Mouse (Mus musculus): ENCODE data around the gene Kiz. TPM values are rescaled to one million over a fixed set of nuclear protein-coding genes. Genes with fewer than 3 reads are reported as not detected.

Gene Kiz
- total and polyA plus RNA-seq, 2 experiments from 2014 or later, result 14.2 to 18.0 TPM

GRCm38 (mm10) chr2:146925296-146925695 is 69.6 kb downstream of the Kiz start:
- TF ChIP-seq CTCF (IDR thresholded peaks at IDR 0.05), result no peak
- Histone ChIP-seq H3K4me2 (ENCODE audit: low read depth, low read length, poor library complexity, severe bottlenecking) (no peak overlapping the region), H3K27me3 (ENCODE audit: insufficient read depth, low read length) (no peaks in the 10 kb centered on the region), H3K4me3 (ENCODE audit: low read depth, low read length) (no peak overlapping the region), H3K9me3 (ENCODE audit: low read length) (no peaks in the 10 kb centered on the region), H3K9ac (replicated peaks; ENCODE audit: low read length, poor library complexity, severe bottlenecking) (no peak overlapping the region), H3K36me3 (ENCODE audit: insufficient read depth, low read length) (no peaks in the 10 kb centered on the region), H3K27ac (ENCODE audit: low read depth, low read length) (no peak overlapping the region), H3K4me1 (ENCODE audit: insufficient read depth, low read length) (no peaks in the 10 kb centered on the region)
- WGBS, result 88% methylated on average over 1 of the region's 1 CpGs
- no peak for ATAC-seq (ENCODE audit: low FRiP score)
- DNase-seq (ENCODE audit: low spot score), result no peak

GRCm38 (mm10) chr2:146925846-146926245 is 70.2 kb downstream of the Kiz start:
- ATAC-seq (ENCODE audit: low FRiP score) (no peak), DNase-seq (ENCODE audit: low spot score) (no peak)
- Histone ChIP-seq H3K4me1 (ENCODE audit: insufficient read depth, low read length) (no peaks in the 10 kb centered on the region), H3K9ac (replicated peaks; ENCODE audit: low read length, poor library complexity, severe bottlenecking) (no peak overlapping the region), H3K9me3 (ENCODE audit: low read length) (no peaks in the 10 kb centered on the region), H3K27ac (ENCODE audit: low read depth, low read length) (no peak overlapping the region), H3K4me2 (ENCODE audit: low read depth, low read length, poor library complexity, severe bottlenecking) (no peak overlapping the region), H3K36me3 (ENCODE audit: insufficient read depth, low read length) (no peaks in the 10 kb centered on the region), H3K27me3 (ENCODE audit: insufficient read depth, low read length) (no peaks in the 10 kb centered on the region), H3K4me3 (ENCODE audit: low read depth, low read length) (no peak overlapping the region)
- 92% methylated on average over 4 of the region's 4 CpGs for WGBS
- no peak for TF ChIP-seq CTCF (IDR thresholded peaks at IDR 0.05)

GRCm38 (mm10) chr2:146948223-146948776 is 92.6 kb downstream of the Kiz start:
- no peak for ATAC-seq (ENCODE audit: low FRiP score)
- WGBS, result 13% methylated on average over 8 of the region's 8 CpGs

GRCm38 (mm10) chr2:146956366-146956765 is 100.7 kb downstream of the Kiz start:
- Histone ChIP-seq H3K27ac (ENCODE audit: low read depth, low read length) (no peak overlapping the region), H3K4me3 (ENCODE audit: low read depth, low read length) (no peak overlapping the region), H3K4me2 (ENCODE audit: low read depth, low read length, poor library complexity, severe bottlenecking) (no peak overlapping the region), H3K9me3 (ENCODE audit: low read length) (no peaks in the 10 kb centered on the region), H3K9ac (replicated peaks; ENCODE audit: low read length, poor library complexity, severe bottlenecking) (no peak overlapping the region), H3K27me3 (ENCODE audit: insufficient read depth, low read length) (peaks cover 28% of the 10 kb centered on the region; the same call in 1 of the 2 replicates), H3K4me1 (ENCODE audit: insufficient read depth, low read length) (no peaks in the 10 kb centered on the region), H3K36me3 (ENCODE audit: insufficient read depth, low read length) (no peaks in the 10 kb centered on the region)
- no peak for TF ChIP-seq CTCF (IDR thresholded peaks at IDR 0.05)
- no peak for DNase-seq (ENCODE audit: low spot score)
- no peak for ATAC-seq (ENCODE audit: low FRiP score)
- 35% methylated on average over 6 of the region's 6 CpGs for WGBS

More at GRCm38 (mm10) chr2:146948223-146948776, 92.6 kb downstream of the Kiz start:
- H3K9ac ChIP-seq (replicated peaks; ENCODE audit: low read length, poor library complexity, severe bottlenecking), result no peak overlapping the region
- no peak overlapping the region for H3K4me2 ChIP-seq (ENCODE audit: low read depth, low read length, poor library complexity, severe bottlenecking)
- H3K9me3 ChIP-seq (ENCODE audit: low read length), result no peaks in the 10 kb centered on the region
- peaks cover 38% of the 10 kb centered on the region for H3K27me3 ChIP-seq (ENCODE audit: insufficient read depth, low read length)
- H3K4me1 ChIP-seq (ENCODE audit: insufficient read depth, low read length), result no peaks in the 10 kb centered on the region
- H3K36me3 ChIP-seq (ENCODE audit: insufficient read depth, low read length), result no peaks in the 10 kb centered on the region
- H3K27ac ChIP-seq (ENCODE audit: low read depth, low read length), result no peak overlapping the region
- H3K4me3 ChIP-seq (ENCODE audit: low read depth, low read length), result no peak overlapping the region
- no peak for DNase-seq (ENCODE audit: low spot score)
- TF ChIP-seq CTCF (IDR thresholded peaks at IDR 0.05), result no peak

GRCm38 (mm10) chr2:146958398-146958911 is 102.8 kb downstream of the Kiz start:
- 4% methylated on average over 11 of the region's 11 CpGs for WGBS
- H3K4me1 ChIP-seq (ENCODE audit: insufficient read depth, low read length), result no peaks in the 10 kb centered on the region
- no peaks in the 10 kb centered on the region for H3K9me3 ChIP-seq (ENCODE audit: low read length)
- peak; percentile 19; the same call in 1 of the 2 replicates for TF ChIP-seq CTCF (IDR thresholded peaks at IDR 0.05)
- H3K4me2 ChIP-seq (ENCODE audit: low read depth, low read length, poor library complexity, severe bottlenecking), result peak overlapping the region; percentile 48
- H3K4me3 ChIP-seq (ENCODE audit: low read depth, low read length), result peak overlapping the region; percentile 33
- H3K36me3 ChIP-seq (ENCODE audit: insufficient read depth, low read length), result no peaks in the 10 kb centered on the region
- peak overlapping the region; percentile 37; the same call in 1 of the 2 replicates for H3K9ac ChIP-seq (replicated peaks; ENCODE audit: low read length, poor library complexity, severe bottlenecking)
- peaks cover 21% of the 10 kb centered on the region; the same call in 1 of the 2 replicates for H3K27me3 ChIP-seq (ENCODE audit: insufficient read depth, low read length)
- DNase-seq (ENCODE audit: low spot score) (peak; percentile 93), ATAC-seq (ENCODE audit: low FRiP score) (peak; percentile 93)
- H3K27ac ChIP-seq (ENCODE audit: low read depth, low read length), result peak overlapping the region; percentile 74
